Mouse (Mus musculus): ENCODE results near the gene Smyd3. TPM values are rescaled to one million over a fixed set of nuclear protein-coding genes. Genes with fewer than 3 reads are reported as not detected.

Smyd3 gene
- polyA plus RNA-seq, 1 experiment from 2014 or later = 3.7 TPM

GRCm38 (mm10) chr1:179419091-179419490 is 98.8 kb downstream of the Smyd3 start:
- Histone ChIP-seq H3K4me3 (ENCODE audit: inconsistent target) (no peak overlapping the region), H3K36me3 (ENCODE audit: inconsistent target) (no peaks in the 10 kb centered on the region), H3K79me2 (ENCODE audit: inconsistent target) (no peaks in the 10 kb centered on the region), H3K27ac (no peak overlapping the region)
- WGBS (ENCODE audit: missing documents) = 97% methylated on average over 4 of the region's 4 CpGs

- 91% methylated on average over 4 of the region's 4 CpGs for WGBS (ENCODE audit: missing documents)
- no peak overlapping the region for H3K4me3 ChIP-seq (ENCODE audit: inconsistent target)
- no peak overlapping the region for H3K27ac ChIP-seq
- H3K79me2 ChIP-seq (ENCODE audit: inconsistent target) = no peaks in the 10 kb centered on the region
- H3K36me3 ChIP-seq (ENCODE audit: inconsistent target) = no peaks in the 10 kb centered on the region
Measured at GRCm38 (mm10) chr1:179408086-179408485, 109.8 kb downstream of the Smyd3 start.

GRCm38 (mm10) chr1:179400835-179401234 is 117.0 kb downstream of the Smyd3 start:
- WGBS (ENCODE audit: missing documents) = 96% methylated on average over 5 of the region's 5 CpGs
- H3K36me3 ChIP-seq (ENCODE audit: inconsistent target) = no peaks in the 10 kb centered on the region
- no peak overlapping the region for H3K27ac ChIP-seq
- H3K79me2 ChIP-seq (ENCODE audit: inconsistent target) = no peaks in the 10 kb centered on the region
- H3K4me3 ChIP-seq (ENCODE audit: inconsistent target) = no peak overlapping the region

GRCm38 (mm10) chr1:179398639-179399038 is 119.2 kb downstream of the Smyd3 start:
- Histone ChIP-seq H3K27ac (no peak overlapping the region), H3K36me3 (ENCODE audit: inconsistent target) (no peaks in the 10 kb centered on the region), H3K4me3 (ENCODE audit: inconsistent target) (no peak overlapping the region), H3K79me2 (ENCODE audit: inconsistent target) (no peaks in the 10 kb centered on the region)
- 98% methylated on average over 4 of the region's 4 CpGs for WGBS (ENCODE audit: missing documents)

- Histone ChIP-seq H3K36me3 (ENCODE audit: inconsistent target) (no peaks in the 10 kb centered on the region), H3K79me2 (ENCODE audit: inconsistent target) (no peaks in the 10 kb centered on the region), H3K4me3 (ENCODE audit: inconsistent target) (no peak overlapping the region), H3K27ac (no peak overlapping the region)
- WGBS (ENCODE audit: missing documents) = 91% methylated on average over 15 of the region's 15 CpGs
Measured at GRCm38 (mm10) chr1:179386237-179386975, 131.4 kb downstream of the Smyd3 start.

GRCm38 (mm10) chr1:179385691-179386090 is 132.2 kb downstream of the Smyd3 start:
- Histone ChIP-seq H3K27ac (no peak overlapping the region), H3K4me3 (ENCODE audit: inconsistent target) (no peak overlapping the region), H3K36me3 (ENCODE audit: inconsistent target) (no peaks in the 10 kb centered on the region), H3K79me2 (ENCODE audit: inconsistent target) (no peaks in the 10 kb centered on the region)
- 95% methylated on average over 7 of the region's 7 CpGs for WGBS (ENCODE audit: missing documents)

GRCm38 (mm10) chr1:179384296-179384695 is 133.5 kb downstream of the Smyd3 start:
- WGBS (ENCODE audit: missing documents) = 100% methylated on average over 2 of the region's 2 CpGs

GRCm38 (mm10) chr1:179378102-179378501 is 139.7 kb downstream of the Smyd3 start:
- 100% methylated on average over 2 of the region's 4 CpGs for WGBS (ENCODE audit: missing documents)
- no peaks in the 10 kb centered on the region for H3K36me3 ChIP-seq (ENCODE audit: inconsistent target)
- no peaks in the 10 kb centered on the region for H3K79me2 ChIP-seq (ENCODE audit: inconsistent target)

More at GRCm38 (mm10) chr1:179384296-179384695, 133.5 kb downstream of the Smyd3 start:
- Histone ChIP-seq H3K27ac (no peak overlapping the region), H3K4me3 (ENCODE audit: inconsistent target) (no peak overlapping the region), H3K36me3 (ENCODE audit: inconsistent target) (no peaks in the 10 kb centered on the region), H3K79me2 (ENCODE audit: inconsistent target) (no peaks in the 10 kb centered on the region)

GRCm38 (mm10) chr1:179374987-179375386 is 142.9 kb downstream of the Smyd3 start:
- H3K4me3 ChIP-seq (ENCODE audit: inconsistent target) = no peak overlapping the region
- H3K27ac ChIP-seq = no peak overlapping the region
- H3K36me3 ChIP-seq (ENCODE audit: inconsistent target) = no peaks in the 10 kb centered on the region
- 95% methylated on average over 4 of the region's 4 CpGs for WGBS (ENCODE audit: missing documents)
- no peaks in the 10 kb centered on the region for H3K79me2 ChIP-seq (ENCODE audit: inconsistent target)

More at GRCm38 (mm10) chr1:179378102-179378501, 139.7 kb downstream of the Smyd3 start:
- no peak overlapping the region for H3K27ac ChIP-seq
- H3K4me3 ChIP-seq (ENCODE audit: inconsistent target) = no peak overlapping the region

GRCm38 (mm10) chr1:179373911-179374310 is 143.9 kb downstream of the Smyd3 start:
- 91% methylated on average over 11 of the region's 11 CpGs for WGBS (ENCODE audit: missing documents)
- Histone ChIP-seq H3K4me3 (ENCODE audit: inconsistent target) (no peak overlapping the region), H3K79me2 (ENCODE audit: inconsistent target) (no peaks in the 10 kb centered on the region), H3K27ac (no peak overlapping the region), H3K36me3 (ENCODE audit: inconsistent target) (no peaks in the 10 kb centered on the region)

GRCm38 (mm10) chr1:179371191-179371590 is 146.7 kb downstream of the Smyd3 start:
- H3K4me3 ChIP-seq (ENCODE audit: inconsistent target) = no peak overlapping the region
- no peak overlapping the region for H3K27ac ChIP-seq
- H3K79me2 ChIP-seq (ENCODE audit: inconsistent target) = no peaks in the 10 kb centered on the region
- 98% methylated on average over 3 of the region's 3 CpGs for WGBS (ENCODE audit: missing documents)
- no peaks in the 10 kb centered on the region for H3K36me3 ChIP-seq (ENCODE audit: inconsistent target)

- Histone ChIP-seq H3K27ac (no peak overlapping the region), H3K36me3 (ENCODE audit: inconsistent target) (no peaks in the 10 kb centered on the region), H3K79me2 (ENCODE audit: inconsistent target) (no peaks in the 10 kb centered on the region), H3K4me3 (ENCODE audit: inconsistent target) (no peak overlapping the region)
- 90% methylated on average over 3 of the region's 3 CpGs for whole genome bisulfite sequencing (ENCODE audit: missing documents)
Measured at GRCm38 (mm10) chr1:179368426-179369010, 149.3 kb downstream of the Smyd3 start.

- WGBS (ENCODE audit: missing documents) = 34% methylated on average over 7 of the region's 8 CpGs
- Histone ChIP-seq H3K79me2 (ENCODE audit: inconsistent target) (no peaks in the 10 kb centered on the region), H3K4me3 (ENCODE audit: inconsistent target) (no peak overlapping the region), H3K27ac (no peak overlapping the region), H3K36me3 (ENCODE audit: inconsistent target) (no peaks in the 10 kb centered on the region)
Measured at GRCm38 (mm10) chr1:179361481-179362466, 156.1 kb downstream of the Smyd3 start.

- no peak overlapping the region for H3K27ac ChIP-seq
- no peak overlapping the region for H3K4me3 ChIP-seq (ENCODE audit: inconsistent target)
- no peaks in the 10 kb centered on the region for H3K36me3 ChIP-seq (ENCODE audit: inconsistent target)
- WGBS (ENCODE audit: missing documents) = 49% methylated on average over 2 of the region's 2 CpGs
- no peaks in the 10 kb centered on the region for H3K79me2 ChIP-seq (ENCODE audit: inconsistent target)
Measured at GRCm38 (mm10) chr1:179357111-179357510, 160.7 kb downstream of the Smyd3 start.

Data from macrophage (primary cell).